Mouse (Mus musculus) hindbrain, embryonic 14.5 days (tissue): ENCODE measurements around the gene Gch1. TPM values are rescaled to one million over a fixed set of nuclear protein-coding genes. Genes with fewer than 3 reads are reported as not detected.
"Not testable (repeated sequence)": the region's sequence is repeated elsewhere in the genome, so short reads cannot be mapped to it uniquely, and the experiment has no call there.

ENCODE experiments used
- ATAC-seq: fragments of 200-750 bp; cut with Nextera tagmentation; 2 replicates; pipeline ENCODE4 v1.8.0; 2017; ENCODE audit warnings: moderate number of reproducible peaks, mild to moderate bottlenecking, moderate TSS enrichment, moderate library complexity; ENCODE audit not compliant: low FRiP score
- DNase-seq: peaks from one replicate; pipeline ENCODE4 v3.0.0-alpha.2; 2015; ENCODE audit warnings: low spot score
- H3K27ac ChIP-seq: fragments of 300-500 bp; sonication (generic); 2 replicates; pipeline ENCODE4 v1.5.1; 2014; ENCODE audit warnings: mild to moderate bottlenecking, moderate library complexity
- H3K27me3 ChIP-seq: fragments of 300-500 bp; sonication (generic); 2 replicates; pipeline ENCODE4 v1.6.1; 2014; ENCODE audit warnings: mild to moderate bottlenecking, low read length, mixed read lengths; ENCODE audit not compliant: control insufficient read depth, insufficient read depth
- H3K36me3 ChIP-seq: fragments of 300-500 bp; sonication (generic); replicated peaks from 2 replicates; pipeline ENCODE4 v1.6.1; 2014; ENCODE audit not compliant: control insufficient read depth, insufficient read depth
- H3K4me1 ChIP-seq: fragments of 300-500 bp; sonication (generic); replicated peaks from 2 replicates; pipeline ENCODE4 v1.6.1; 2014; ENCODE audit warnings: antibody characterized with exemption, low read length, mixed read lengths; ENCODE audit not compliant: control insufficient read depth, insufficient read depth
- H3K4me2 ChIP-seq: fragments of 300-500 bp; sonication (generic); replicated peaks from 2 replicates; pipeline ENCODE4 v1.6.1; 2014; ENCODE audit warnings: mild to moderate bottlenecking, moderate library complexity
- H3K4me3 ChIP-seq: fragments of 300-500 bp; sonication (generic); replicated peaks from 2 replicates; pipeline ENCODE4 v1.5.1; 2014; ENCODE audit warnings: mild to moderate bottlenecking, low read length
- H3K9ac ChIP-seq: fragments of 300-500 bp; sonication (generic); 2 replicates; pipeline ENCODE4 v1.6.1; 2014
- H3K9me3 ChIP-seq: fragments of 300-500 bp; sonication (generic); 2 replicates; pipeline ENCODE4 v1.6.1; 2016; ENCODE audit warnings: low read length; ENCODE audit not compliant: control insufficient read depth
- WGBS: fragments of 180-500 bp; shearing (Covaris S2); extraction: QIAGEN DNeasy Blood & Tissue Kit; methylation state at CpG from one replicate; pipeline ENCODE4 v1.1.7; 2014; 5-methylcytosine and 5-hydroxymethylcytosine counted together
- polyA plus RNA-seq: library from polyadenylated mRNA; unstranded; fragments of >200 nt; fragmentation: Nextera tagmentation; extraction: Ambion mirVana; gene quantifications from 2 replicates; pipeline ENCODE4 v1.2.1, GENCODE M21; 2014

The Gch1 gene
- polyA plus RNA-seq, 1 experiment from 2014 or later, result 5.2 TPM

GRCm38 (mm10) chr14:47111341-47111740, 77.9 kb downstream of the Gch1 start:
- DNase-seq (no peak), ATAC-seq (no peak)
- 50% methylated on average over 9 of the region's 9 CpGs for WGBS
- H3K4me3 ChIP-seq, result no peak overlapping the region
- H3K4me1 ChIP-seq, result no peaks in the 10 kb centered on the region
- no peaks in the 10 kb centered on the region for H3K27me3 ChIP-seq
- no peak overlapping the region for H3K4me2 ChIP-seq
- no peak overlapping the region for H3K9ac ChIP-seq
- no peaks in the 10 kb centered on the region for H3K36me3 ChIP-seq
- no peaks in the 10 kb centered on the region for H3K9me3 ChIP-seq
- H3K27ac ChIP-seq, result no peak overlapping the region

- H3K9me3 ChIP-seq, H3K4me1 ChIP-seq, H3K27ac ChIP-seq, H3K27me3 ChIP-seq, ATAC-seq, H3K9ac ChIP-seq, H3K4me3 ChIP-seq, H3K4me2 ChIP-seq, H3K36me3 ChIP-seq, DNase-seq: not testable (repeated sequence)
- 94% methylated on average over 6 of the region's 7 CpGs for WGBS
These were observed 78.8 kb downstream of the Gch1 start for GRCm38 (mm10) chr14:47110391-47110790.

DNA sequence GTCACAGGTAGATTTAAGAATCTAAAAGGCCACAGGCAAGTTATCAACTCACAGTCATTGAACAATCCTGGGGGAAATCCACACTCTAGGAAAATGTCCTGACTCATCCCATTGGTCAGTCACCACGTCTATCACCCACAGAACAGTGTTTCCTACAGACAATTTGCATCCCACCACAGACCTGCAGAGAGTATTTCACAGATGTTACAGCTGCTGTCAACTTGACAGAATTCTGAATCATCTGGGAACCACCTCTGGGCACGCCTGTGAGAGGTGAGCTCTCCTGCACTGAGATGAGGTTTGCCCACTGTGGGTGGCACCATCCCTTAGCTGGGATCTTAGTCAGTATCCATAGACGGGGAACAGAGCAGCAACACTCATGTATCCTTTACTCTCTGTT, 81.8 kb downstream of the Gch1 start:
- no peaks in the 10 kb centered on the region for H3K36me3 ChIP-seq
- no peaks in the 10 kb centered on the region for H3K4me1 ChIP-seq
- H3K9ac ChIP-seq, result no peak overlapping the region
- no peak for DNase-seq
- no peaks in the 10 kb centered on the region for H3K9me3 ChIP-seq
- H3K27me3 ChIP-seq, result no peaks in the 10 kb centered on the region
- ATAC-seq, result no peak
- no peak overlapping the region for H3K27ac ChIP-seq
- H3K4me3 ChIP-seq, result no peak overlapping the region
- H3K4me2 ChIP-seq, result no peak overlapping the region
- WGBS, result 89% methylated on average over 3 of the region's 3 CpGs

DNA sequence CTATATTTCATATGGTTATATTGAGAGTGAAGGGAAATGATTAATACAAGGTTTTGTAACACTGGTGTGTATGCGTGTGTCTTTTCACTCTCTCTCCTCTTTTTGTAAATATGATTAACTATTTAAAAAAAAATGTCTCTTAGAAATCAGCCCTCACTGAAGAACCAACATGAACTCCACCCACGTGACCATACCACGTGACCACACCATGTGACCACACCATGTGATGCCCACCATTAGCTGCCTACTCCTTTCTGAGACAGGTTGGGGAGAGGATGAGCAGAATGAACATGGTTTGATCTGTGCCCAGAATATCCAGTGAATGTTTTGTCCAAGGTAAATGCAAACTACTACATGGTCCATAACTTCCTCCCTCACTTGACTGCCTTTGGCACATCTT, 83.5 kb downstream of the Gch1 start:
- H3K27ac ChIP-seq, result no peak overlapping the region
- no peaks in the 10 kb centered on the region for H3K9me3 ChIP-seq
- no peaks in the 10 kb centered on the region for H3K27me3 ChIP-seq
- no peak overlapping the region for H3K4me3 ChIP-seq
- WGBS, result 95% methylated on average over 3 of the region's 3 CpGs
- H3K4me1 ChIP-seq, result no peaks in the 10 kb centered on the region
- H3K4me2 ChIP-seq, result no peak overlapping the region
- ATAC-seq, result no peak
- no peak overlapping the region for H3K9ac ChIP-seq
- no peaks in the 10 kb centered on the region for H3K36me3 ChIP-seq
- no peak for DNase-seq

DNA sequence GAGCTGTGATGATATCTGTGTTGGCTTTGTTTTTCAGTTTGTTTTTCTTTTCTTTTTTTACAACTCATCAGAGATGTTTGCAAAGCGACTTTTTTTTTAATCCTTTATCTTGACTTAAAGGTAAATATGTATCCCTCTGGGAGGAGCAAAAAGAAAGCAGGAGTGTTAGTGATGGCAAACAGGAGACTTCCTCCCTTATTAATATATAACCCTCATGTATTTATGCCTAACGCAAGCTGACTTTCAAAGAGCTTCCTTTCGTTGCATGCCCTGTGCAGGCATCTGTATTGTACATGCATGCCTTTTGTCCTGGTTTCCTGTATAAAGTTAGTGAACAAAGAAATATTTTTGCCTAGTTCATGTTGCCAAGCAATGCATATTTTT, 84.0 kb downstream of the Gch1 start:
- WGBS, result 84% methylated on average over 3 of the region's 3 CpGs
- Histone ChIP-seq H3K36me3 (no peaks in the 10 kb centered on the region), H3K9me3 (no peaks in the 10 kb centered on the region), H3K27ac (no peak overlapping the region), H3K9ac (no peak overlapping the region), H3K4me1 (no peaks in the 10 kb centered on the region), H3K4me2 (no peak overlapping the region), H3K27me3 (no peaks in the 10 kb centered on the region), H3K4me3 (no peak overlapping the region)
- no peak for DNase-seq
- ATAC-seq, result no peak

DNA sequence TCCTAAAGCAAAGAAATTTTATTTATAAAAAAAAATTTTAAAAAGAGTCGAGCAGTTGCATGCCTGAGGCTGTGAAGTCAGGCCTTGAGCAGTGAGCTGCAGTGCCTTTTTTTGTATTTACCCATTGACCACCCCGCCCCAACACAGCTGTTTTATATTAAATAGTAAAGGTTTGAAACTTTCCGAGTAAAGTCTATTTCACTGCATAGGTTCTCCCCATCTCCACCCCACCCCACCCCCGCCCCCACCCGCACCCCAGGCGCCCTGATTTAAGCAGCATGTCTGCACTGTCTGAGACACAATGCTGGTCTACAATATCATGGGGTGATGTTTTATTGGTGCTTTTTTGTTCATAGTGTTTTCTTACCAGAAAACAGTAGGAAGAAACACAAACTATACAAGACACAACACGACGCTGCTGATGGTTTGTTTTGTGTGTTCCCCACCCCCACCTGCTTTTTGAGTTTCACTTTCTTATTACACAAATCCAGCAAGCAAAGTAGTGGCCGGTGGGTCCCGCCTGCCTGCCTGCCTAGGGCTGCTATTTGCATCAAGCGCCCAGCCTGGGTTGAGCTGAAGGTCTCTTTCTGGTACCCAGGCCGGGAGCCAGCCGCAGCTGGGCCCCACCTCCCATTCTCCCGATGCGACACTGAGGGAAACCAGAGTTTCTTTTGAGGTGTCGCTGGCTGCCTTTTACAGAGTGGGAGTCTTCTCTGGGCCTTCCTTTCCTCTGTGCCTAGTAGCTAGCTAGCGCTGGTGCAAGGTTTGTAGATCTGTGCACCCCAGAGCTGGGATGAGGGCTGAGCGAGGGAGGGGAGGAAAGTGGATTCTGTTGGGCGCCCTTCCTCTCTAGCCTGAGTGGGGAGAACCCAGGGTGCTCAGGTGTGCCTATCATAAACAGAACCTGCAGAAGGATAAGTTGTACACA, 84.7 kb downstream of the Gch1 start:
- Histone ChIP-seq H3K9ac (no peak overlapping the region), H3K27me3 (no peaks in the 10 kb centered on the region), H3K36me3 (no peaks in the 10 kb centered on the region), H3K9me3 (no peaks in the 10 kb centered on the region), H3K4me3 (no peak overlapping the region), H3K4me1 (no peaks in the 10 kb centered on the region), H3K27ac (no peak overlapping the region), H3K4me2 (no peak overlapping the region)
- 31% methylated on average over 19 of the region's 19 CpGs for WGBS
- ATAC-seq (no peak), DNase-seq (no peak)

Other genes starting within 250 kb of the Gch1 start
- gene Wdhd1, start 87.4 kb upstream of the Gch1 start, polyA plus RNA-seq, result 15.0 and 15.6 TPM in 2 replicates
- gene Socs4, start 87.5 kb upstream of the Gch1 start, polyA plus RNA-seq, result 3.6 TPM in 2 replicates
- 52.0 and 54.8 TPM in 2 replicates for gene Mapk1ip1l, start 108.9 kb upstream of the Gch1 start, polyA plus RNA-seq
- 2.4 and 3.3 TPM in 2 replicates for gene Lgals3, start 178.3 kb upstream of the Gch1 start, polyA plus RNA-seq
- gene Dlgap5, start 229.0 kb upstream of the Gch1 start, polyA plus RNA-seq, result 6.3 and 7.6 TPM in 2 replicates